Mouse (Mus musculus) liver, adult 2 months (tissue): ENCODE data around the gene Tmem265.

ENCODE experiments used
- CTCF ChIP-seq: fragments of 200-500 bp; IDR thresholded peaks from 2 replicates; pipeline ENCODE4 v1.5.1; 2011; ENCODE audit warnings: low read depth, low read length, control low read depth
- POLR2A ChIP-seq: fragments of 200-500 bp; IDR thresholded peaks from 2 replicates; pipeline ENCODE4 v1.6.1; 2011; ENCODE audit warnings: low read length, control low read depth; ENCODE audit not compliant: insufficient read depth; ENCODE audit errors: extremely low read depth

GRCm38 (mm10) chr7:127549116-127549835 is 11.9 kb upstream of the Tmem265 start:
- no peak for TF ChIP-seq CTCF
- TF ChIP-seq POLR2A = no peak
